Mouse (Mus musculus) ovary, postnatal 36 days (tissue): ENCODE results near the gene Vps26a.

Source experiments
- DNase-seq: peaks from one replicate; pipeline ENCODE4 v3.0.0; 2022; ENCODE audit warnings: low spot score, mixed read lengths

The Vps26a gene

DNA sequence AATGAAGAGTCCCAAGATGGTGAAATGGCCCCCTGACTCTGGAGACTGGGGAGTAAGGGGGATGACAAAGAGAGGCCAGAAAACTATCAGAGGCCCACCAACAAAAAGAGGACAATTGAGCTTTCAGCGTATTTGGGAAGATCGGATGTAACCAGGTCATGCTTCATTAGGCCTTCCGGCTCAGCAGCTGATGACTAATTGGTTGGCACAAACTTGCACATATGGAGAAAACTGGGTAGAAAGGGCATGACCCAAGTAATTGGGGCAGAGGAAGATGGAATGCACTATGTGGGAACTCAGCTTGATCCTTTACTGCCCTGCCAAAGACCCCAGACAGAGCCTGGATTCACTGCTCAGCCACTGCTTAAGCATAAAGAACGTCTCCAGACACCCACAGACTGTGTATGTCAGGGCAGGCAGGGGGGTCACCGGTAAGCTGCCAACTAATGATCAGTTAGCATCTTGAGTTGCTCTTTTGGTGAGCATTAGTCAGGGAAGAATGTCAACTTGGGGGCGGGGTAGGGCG lies 67.7 kb downstream of the Vps26a start:
- DNase-seq = no peak

DNA sequence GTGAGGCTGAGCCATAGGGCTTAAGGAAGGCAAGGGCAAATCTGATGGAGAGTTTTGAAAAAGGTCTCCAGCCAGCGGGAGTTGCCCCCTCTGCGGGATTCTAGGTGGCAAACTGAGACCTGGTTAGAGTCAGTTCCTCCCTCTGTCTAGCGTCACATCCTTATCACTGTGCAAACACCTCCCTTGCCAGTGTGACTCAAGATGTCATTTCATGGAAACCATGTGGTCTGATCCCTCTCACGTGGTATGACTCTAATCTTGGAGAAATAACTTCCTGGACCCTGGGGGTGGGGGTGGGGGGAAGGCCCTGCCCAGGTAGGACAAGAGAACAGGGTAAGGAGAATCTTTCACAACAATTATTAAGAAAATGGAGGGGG lies 73.0 kb downstream of the Vps26a start:
- DNase-seq = no peak

DNA sequence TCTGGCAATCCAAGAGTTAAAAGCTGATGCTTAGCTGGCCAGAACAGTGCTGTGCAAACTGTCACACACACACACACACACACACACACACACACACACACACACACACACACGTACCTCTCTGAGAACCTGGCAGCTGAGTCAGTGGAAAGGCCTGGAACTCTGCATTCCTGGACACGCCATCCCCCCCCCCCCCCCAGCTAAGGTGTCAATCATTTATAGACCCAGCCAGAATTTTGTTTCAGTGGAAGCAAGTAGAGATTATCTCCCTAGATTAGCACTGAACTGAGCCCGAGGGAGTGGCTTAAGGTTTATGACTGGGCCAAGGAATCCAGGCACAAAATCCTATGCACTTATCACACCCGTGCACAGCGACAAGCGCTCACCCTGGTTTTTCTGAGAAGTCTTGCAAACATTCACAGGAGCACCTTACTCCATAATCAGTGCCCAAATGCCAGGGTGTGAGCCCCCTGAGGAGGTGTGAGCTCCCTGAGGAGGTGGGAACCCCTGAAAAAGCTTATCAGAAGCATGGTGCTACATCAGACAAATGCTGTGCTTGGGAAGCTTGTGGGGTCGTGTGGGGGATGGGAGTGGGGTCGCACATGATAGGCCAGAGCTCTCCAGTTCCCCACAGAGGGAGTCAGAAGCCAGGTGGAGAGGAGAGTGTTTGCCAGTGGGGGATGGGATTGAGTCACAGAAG lies 73.5 kb downstream of the Vps26a start:
- DNase-seq = no peak

DNA sequence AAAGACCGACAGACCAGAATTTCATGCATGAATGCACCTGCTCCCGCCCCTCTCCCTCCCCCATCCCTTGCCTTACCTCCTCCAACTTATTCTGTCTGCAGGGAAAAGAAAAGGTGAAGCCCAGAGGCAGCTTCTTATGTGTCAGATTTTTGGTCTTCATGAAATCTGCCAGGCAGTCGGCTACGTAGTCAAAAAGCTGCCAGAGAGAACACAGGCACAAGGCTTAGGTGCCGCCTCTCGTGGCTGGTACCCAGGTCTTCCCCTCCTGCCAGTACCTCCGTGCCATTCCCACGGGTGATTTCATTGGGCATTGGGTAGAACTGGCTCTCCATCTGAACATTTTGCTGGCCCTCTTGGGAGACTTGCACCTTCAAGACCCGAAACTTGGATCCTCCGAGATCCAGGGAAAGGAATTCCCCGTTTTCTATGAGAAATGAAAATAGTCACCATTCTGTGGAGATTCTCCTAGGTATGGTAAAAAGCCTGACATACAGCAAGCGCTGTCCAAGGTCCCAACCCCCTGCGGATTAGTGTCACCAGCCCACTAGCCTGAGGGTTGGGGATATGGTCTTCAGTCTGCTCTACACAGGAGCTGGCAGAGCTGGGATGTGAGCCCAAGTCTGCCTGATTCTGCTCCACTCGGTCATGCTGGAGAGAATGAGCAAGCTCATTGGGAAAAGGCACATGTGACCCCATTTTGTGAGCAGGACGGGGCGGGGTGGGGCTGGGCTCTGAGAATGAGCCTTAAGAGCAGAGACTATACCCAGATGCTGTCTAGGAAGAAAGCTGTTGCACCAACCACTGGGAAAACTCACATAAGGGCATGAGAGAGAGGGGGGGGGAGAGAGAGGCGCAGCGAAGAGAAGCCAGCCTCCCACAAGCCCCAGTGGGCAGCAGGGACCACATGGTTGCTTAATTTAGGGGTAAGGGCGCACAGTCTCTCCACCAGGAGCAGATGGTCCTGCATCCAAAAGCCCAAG lies 74.9 kb downstream of the Vps26a start:
- no peak for DNase-seq

DNA sequence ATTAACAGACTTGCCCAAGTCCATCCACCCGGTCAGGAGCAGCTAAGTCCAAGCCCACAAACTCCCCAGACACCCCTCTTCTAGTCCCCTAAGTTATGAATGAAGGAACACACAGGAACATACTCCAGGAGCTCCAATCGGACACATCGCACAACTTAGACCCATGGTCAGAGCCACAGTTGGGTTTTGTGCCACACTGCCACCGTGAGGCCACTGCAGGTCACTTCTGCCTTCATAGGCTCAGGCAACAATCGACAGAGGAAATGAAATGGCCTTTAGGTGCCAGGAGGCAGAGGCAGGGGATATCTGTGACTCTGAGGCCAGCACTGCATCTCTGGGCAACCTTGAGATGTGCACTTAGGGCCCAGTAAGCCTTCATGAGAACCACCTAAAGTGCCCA lies 75.7 kb downstream of the Vps26a start:
- DNase-seq = peak; percentile 70
